Mouse (Mus musculus): Measurements from ENCODE around the gene Maco1.

GRCm38 (mm10) chr4:134800098-134800497, 53.0 kb downstream of the Maco1 start:
- TF ChIP-seq CTCF (IDR thresholded peaks at IDR 0.05; ENCODE audit: borderline replicate concordance, control insufficient read depth, extremely low read depth, insufficient read depth, low read length, poor library complexity) = no peak
- TF ChIP-seq POLR2A (IDR thresholded peaks at IDR 0.05; ENCODE audit: control insufficient read depth, extremely low read depth, insufficient read depth, low read length, poor library complexity) = no peak
